Mouse (Mus musculus): ENCODE data around the gene Socs3.

The Socs3 gene

GRCm38 (mm10) chr11:117972656-117973558 lies 3.1 kb upstream of the Socs3 start:
- DNase-seq (ENCODE audit: low spot score): no peak

- DNase-seq (ENCODE audit: low spot score): no peak
Measured at GRCm38 (mm10) chr11:117971646-117972242, 1.9 kb upstream of the Socs3 start.

GRCm38 (mm10) chr11:117971100-117971499 lies 1.3 kb upstream of the Socs3 start:
- DNase-seq (ENCODE audit: low spot score): no peak

- DNase-seq (ENCODE audit: low spot score): peak; percentile 96
Measured at GRCm38 (mm10) chr11:117969100-117969944, 525 bp downstream of the Socs3 start.

- no peak for DNase-seq (ENCODE audit: low spot score)
Measured at GRCm38 (mm10) chr11:117968716-117969099, 1.1 kb downstream of the Socs3 start.

GRCm38 (mm10) chr11:117968016-117968671 lies 1.7 kb downstream of the Socs3 start:
- DNase-seq (ENCODE audit: low spot score): peak; percentile 56

- DNase-seq (ENCODE audit: low spot score): no peak
Measured at GRCm38 (mm10) chr11:117967249-117968015, 2.4 kb downstream of the Socs3 start.

- DNase-seq (ENCODE audit: low spot score): no peak
Measured at GRCm38 (mm10) chr11:117966506-117967100, 3.2 kb downstream of the Socs3 start.

- peak; percentile 40 for DNase-seq (ENCODE audit: low spot score)
Measured at GRCm38 (mm10) chr11:117965561-117965981, 4.3 kb downstream of the Socs3 start.

GRCm38 (mm10) chr11:117965052-117965451 lies 4.8 kb downstream of the Socs3 start:
- DNase-seq (ENCODE audit: low spot score): no peak

- no peak for DNase-seq (ENCODE audit: low spot score)
Measured at GRCm38 (mm10) chr11:117964294-117964693, 5.6 kb downstream of the Socs3 start.

- DNase-seq (ENCODE audit: low spot score): peak; percentile 61
Measured at GRCm38 (mm10) chr11:117963872-117964271, 6.0 kb downstream of the Socs3 start.

- DNase-seq (ENCODE audit: low spot score): peak; percentile 98
Measured at GRCm38 (mm10) chr11:117963091-117963793, 6.6 kb downstream of the Socs3 start.

- no peak for DNase-seq (ENCODE audit: low spot score)
Measured at GRCm38 (mm10) chr11:117962228-117963067, 7.4 kb downstream of the Socs3 start.

- no peak for DNase-seq (ENCODE audit: low spot score)
Measured at GRCm38 (mm10) chr11:117960601-117961000, 9.2 kb downstream of the Socs3 start.

GRCm38 (mm10) chr11:117959741-117960381 lies 10.0 kb downstream of the Socs3 start:
- DNase-seq (ENCODE audit: low spot score): no peak

- DNase-seq (ENCODE audit: low spot score): no peak
Measured at GRCm38 (mm10) chr11:117959166-117959565, 10.7 kb downstream of the Socs3 start.

- no peak for DNase-seq (ENCODE audit: low spot score)
Measured at GRCm38 (mm10) chr11:117958197-117958596, 11.7 kb downstream of the Socs3 start.

GRCm38 (mm10) chr11:117955621-117956020 lies 14.2 kb downstream of the Socs3 start:
- peak; percentile 40 for DNase-seq (ENCODE audit: low spot score)

Measured in embryo, embryonic 10.5 days (tissue).